Mouse (Mus musculus) CH12.LX (cell line): ENCODE measurements at regions not wholly inside any gene's neighbourhood (a gene's known extent, or its start where the extent isn't known, plus 50 kb on each side); places are given as distances from the start of the nearest gene placed in this dataset.

ENCODE experiments used
- CTCF ChIP-seq, 2 experiments: IDR thresholded peaks in 1 of 2; conservative IDR thresholded peaks in 1 of 2; 2 replicates each; pipeline ENCODE4 v1.5.1; 2011 to 2012; ENCODE audit warnings: low read depth in 2 of 2, low read length in 2 of 2, improper control_type of control experiment in 1 of 2, inconsistent platforms in 1 of 2, mild to moderate bottlenecking in 1 of 2, moderate library complexity in 1 of 2
- EP300 ChIP-seq: IDR thresholded peaks from 2 replicates; pipeline ENCODE4 v1.6.1; 2011; ENCODE audit warnings: low read length, improper control_type of control experiment
- GABPA ChIP-seq: IDR thresholded peaks from 2 replicates; pipeline ENCODE4 v1.6.1; 2012; ENCODE audit warnings: low read depth, low read length, improper control_type of control experiment, inconsistent platforms; ENCODE audit not compliant: insufficient replicate concordance
- NRF1 ChIP-seq: IDR thresholded peaks from 2 replicates; pipeline ENCODE4 v1.6.1; 2014; ENCODE audit warnings: low read depth, mild to moderate bottlenecking, inconsistent platforms, low read length, improper control_type of control experiment, moderate library complexity
- POLR2A ChIP-seq: IDR thresholded peaks from 2 replicates; pipeline ENCODE4 v1.6.1; 2011; ENCODE audit warnings: low read depth, mild to moderate bottlenecking, improper control_type of control experiment, low read length
- RAD21 ChIP-seq: IDR thresholded peaks from 2 replicates; pipeline ENCODE4 v1.6.1; 2011; ENCODE audit warnings: low read depth, mild to moderate bottlenecking, low read length, improper control_type of control experiment, moderate library complexity
- RCOR1 ChIP-seq: conservative IDR thresholded peaks from 2 replicates; pipeline ENCODE4 v1.6.1; 2012; ENCODE audit warnings: low read depth, mild to moderate bottlenecking, inconsistent platforms, low read length, improper control_type of control experiment
- USF1 ChIP-seq: IDR thresholded peaks from 2 replicates; pipeline ENCODE4 v1.6.1; 2014; ENCODE audit warnings: low read depth, mild to moderate bottlenecking, inconsistent platforms, low read length, improper control_type of control experiment
- ZC3H11A ChIP-seq: IDR thresholded peaks from 2 replicates; pipeline ENCODE4 v1.6.1; 2012; ENCODE audit warnings: low read depth, mild to moderate bottlenecking, inconsistent platforms, low read length, improper control_type of control experiment

- TF ChIP-seq GABPA (no peak), EP300 (no peak), RAD21 (no peak), ZC3H11A (no peak), CTCF (conservative IDR thresholded peaks at IDR 0.05 in 1 of 2, IDR thresholded peaks at IDR 0.05 in 1 of 2; ENCODE audit: low read depth in 2 of 2, low read length in 2 of 2) (no peak), USF1 (no peak), RCOR1 (no peak), POLR2A (no peak), NRF1 (no peak)
Measured at GRCm38 (mm10) chr9:61790849-61791248, 123.5 kb downstream of the Rplp1 start.
